Mouse (Mus musculus) E14TG2a.4 (cell line): ENCODE results near the gene Plcxd3.

ENCODE experiments used
- H3K27me3 ChIP-seq: 2 replicates; pipeline ENCODE4 v1.6.1; 2014; ENCODE audit warnings: low read length, control low read depth; ENCODE audit not compliant: insufficient read depth
- H3K36me3 ChIP-seq: 2 replicates; pipeline ENCODE4 v1.6.1; 2014; ENCODE audit warnings: low read length, control low read depth; ENCODE audit not compliant: insufficient read depth
- H3K4me1 ChIP-seq: replicated peaks from 2 replicates; pipeline ENCODE4 v1.6.1; 2014; ENCODE audit warnings: low read depth, low read length, control low read depth
- H3K4me3 ChIP-seq: replicated peaks from 2 replicates; pipeline ENCODE4 v1.5.1; 2014; ENCODE audit warnings: mild to moderate bottlenecking, low read length
- H3K9me3 ChIP-seq: 2 replicates; pipeline ENCODE4 v1.6.1; 2014; ENCODE audit warnings: low read length, control low read depth
- CTCF ChIP-seq: conservative IDR thresholded peaks from 2 replicates; pipeline ENCODE4 v1.5.1; 2014; ENCODE audit warnings: low read length
- NANOG ChIP-seq: IDR thresholded peaks from 2 replicates; pipeline ENCODE4 v1.6.1; 2014; ENCODE audit warnings: borderline replicate concordance, low read length, mixed read lengths
- POU5F1 ChIP-seq: IDR thresholded peaks from 2 replicates; pipeline ENCODE4 v1.6.1; 2014; ENCODE audit warnings: low read length, borderline replicate concordance

Plcxd3 gene

DNA sequence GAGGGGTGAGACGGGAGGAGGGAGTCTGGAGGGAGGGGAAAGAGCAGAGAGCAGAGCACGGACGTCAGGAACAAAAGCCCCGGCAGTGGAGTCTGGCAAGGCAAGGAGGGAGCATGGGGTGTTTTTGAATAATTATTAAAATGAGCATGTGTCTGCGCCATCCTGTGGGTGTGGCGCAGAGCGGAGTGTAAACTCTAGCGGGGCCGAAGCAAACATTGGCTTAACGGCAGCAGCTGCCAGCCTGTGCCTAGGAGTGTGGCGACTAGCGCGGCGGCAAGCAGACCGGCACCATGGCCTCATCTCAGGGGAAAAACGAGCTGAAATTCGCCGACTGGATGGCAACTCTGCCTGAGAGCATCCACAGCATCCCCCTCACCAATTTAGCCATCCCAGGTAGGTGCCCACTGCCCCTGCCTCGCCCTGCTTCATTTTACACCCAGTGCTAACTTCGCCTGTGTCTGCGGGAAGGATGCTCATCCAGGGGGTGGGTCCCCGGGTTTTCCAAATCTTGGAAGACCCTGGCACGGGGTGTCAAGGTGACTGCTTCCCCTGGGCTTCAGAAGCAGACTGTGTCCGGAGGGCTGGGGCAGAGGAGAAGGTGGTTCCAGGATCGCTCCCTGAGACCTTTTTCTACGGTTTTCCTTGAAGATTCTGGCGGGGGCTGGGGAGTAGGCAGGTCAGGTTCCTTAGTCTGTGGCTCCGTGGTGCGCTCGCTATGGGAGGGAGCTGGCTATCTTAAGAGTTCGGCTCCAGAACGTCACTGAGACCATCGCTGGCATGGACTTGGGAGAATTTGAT is at the start of gene Plcxd3:
Plcxd3 (plus strand) TSS at position 69 of the 798 bp plus-strand sequence.
- Histone ChIP-seq H3K36me3 (no peaks in the 10 kb centered on the region), H3K4me3 (peak within 1 kb of the TSS; percentile 77), H3K9me3 (no peaks in the 10 kb centered on the region), H3K4me1 (peaks cover 19% of the 10 kb centered on the region), H3K27me3 (peaks cover 37% of the 10 kb centered on the region)
- TF ChIP-seq CTCF (no peak), POU5F1 (no peak), NANOG (no peak)

DNA sequence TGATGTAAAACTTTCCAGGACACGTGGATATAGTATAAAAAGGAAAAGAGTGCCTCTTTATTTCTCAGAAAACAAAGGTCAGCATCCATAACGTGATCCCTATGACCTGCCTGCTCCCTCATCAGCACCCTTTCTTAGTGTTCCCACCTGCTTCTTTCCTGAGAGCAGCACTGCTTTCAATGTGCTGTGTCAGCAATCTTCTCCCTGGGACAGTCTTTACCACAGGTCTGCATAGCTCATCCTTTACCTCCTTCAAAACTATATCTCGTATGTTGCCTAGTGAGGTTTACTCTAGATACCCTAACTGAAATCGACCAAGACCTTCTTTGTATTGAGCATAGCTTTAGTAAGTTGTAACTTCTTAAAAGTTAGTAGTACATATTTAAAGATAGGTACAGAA is 43.4 kb upstream of the Plcxd3 start:
- H3K9me3 ChIP-seq, result peaks cover 12% of the 10 kb centered on the region
- H3K4me1 ChIP-seq, result no peaks in the 10 kb centered on the region
- H3K36me3 ChIP-seq, result no peaks in the 10 kb centered on the region
- TF ChIP-seq CTCF (no peak), NANOG (no peak), POU5F1 (no peak)
- H3K27me3 ChIP-seq, result no peaks in the 10 kb centered on the region
- H3K4me3 ChIP-seq, result no peak overlapping the region

DNA sequence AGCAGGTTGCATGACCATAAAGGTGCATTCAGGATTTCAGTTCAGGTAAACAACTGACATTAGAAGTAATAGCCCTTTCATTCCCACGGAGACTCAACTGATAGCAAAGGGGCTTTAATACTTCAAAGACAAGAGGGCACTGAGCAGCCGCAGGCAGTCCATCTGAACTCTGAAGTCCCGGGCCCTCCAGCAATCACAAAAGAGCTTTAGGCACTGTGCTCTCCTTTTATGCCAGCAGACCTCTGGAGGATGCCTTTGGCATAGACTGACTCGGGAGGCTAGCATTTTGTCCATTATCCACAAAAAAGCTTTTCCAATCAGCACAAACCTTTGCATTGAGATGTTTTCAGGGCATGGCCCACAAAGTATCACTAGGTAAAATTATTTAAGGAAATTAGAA is 33.7 kb upstream of the Plcxd3 start:
- no peaks in the 10 kb centered on the region for H3K4me1 ChIP-seq
- no peak overlapping the region for H3K4me3 ChIP-seq
- no peaks in the 10 kb centered on the region; the same call in 1 of the 2 replicates for H3K9me3 ChIP-seq
- TF ChIP-seq NANOG (no peak), CTCF (no peak), POU5F1 (no peak)
- H3K36me3 ChIP-seq, result no peaks in the 10 kb centered on the region
- H3K27me3 ChIP-seq, result no peaks in the 10 kb centered on the region

DNA sequence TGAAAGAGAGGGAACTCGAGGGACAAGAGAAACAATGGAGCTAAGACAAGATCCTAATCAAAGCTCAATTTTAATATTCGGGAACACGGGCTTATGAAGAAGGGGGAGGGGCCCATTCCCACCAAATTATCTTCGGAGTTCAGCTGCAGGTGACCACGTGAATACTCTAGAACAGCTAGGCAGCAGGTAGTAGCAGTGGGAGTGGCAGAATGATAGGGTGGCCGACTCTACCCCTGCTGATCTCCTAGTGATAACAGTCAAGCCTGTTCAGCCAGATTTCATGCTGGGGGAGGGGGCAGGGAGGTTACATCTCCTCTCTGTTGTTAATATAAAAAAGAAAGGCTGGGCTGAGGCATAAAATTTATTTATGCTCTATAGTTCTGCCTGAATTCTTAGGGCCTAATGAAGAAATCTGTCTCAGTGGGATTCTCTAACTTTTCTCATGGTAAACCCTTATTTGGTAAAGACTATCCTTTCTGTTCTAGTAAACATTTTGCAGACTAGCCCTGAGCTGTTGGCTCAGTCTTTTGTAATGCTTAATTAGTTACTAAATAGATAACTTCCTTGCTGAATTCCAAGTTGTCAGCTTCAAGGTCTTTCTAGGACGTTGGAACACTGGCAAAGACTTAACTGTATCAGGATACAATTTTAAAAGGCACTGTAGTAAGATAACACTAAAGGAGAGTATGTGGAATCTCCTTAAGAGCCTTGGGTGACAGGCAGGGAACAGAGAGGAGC is 26.3 kb upstream of the Plcxd3 start:
- Histone ChIP-seq H3K27me3 (no peaks in the 10 kb centered on the region), H3K4me1 (peaks cover 8% of the 10 kb centered on the region; the same call in 1 of the 2 replicates), H3K9me3 (peaks cover 8% of the 10 kb centered on the region), H3K4me3 (no peak overlapping the region), H3K36me3 (no peaks in the 10 kb centered on the region)
- TF ChIP-seq POU5F1 (no peak), NANOG (peak; percentile 52; the same call in 1 of the 2 replicates)

DNA sequence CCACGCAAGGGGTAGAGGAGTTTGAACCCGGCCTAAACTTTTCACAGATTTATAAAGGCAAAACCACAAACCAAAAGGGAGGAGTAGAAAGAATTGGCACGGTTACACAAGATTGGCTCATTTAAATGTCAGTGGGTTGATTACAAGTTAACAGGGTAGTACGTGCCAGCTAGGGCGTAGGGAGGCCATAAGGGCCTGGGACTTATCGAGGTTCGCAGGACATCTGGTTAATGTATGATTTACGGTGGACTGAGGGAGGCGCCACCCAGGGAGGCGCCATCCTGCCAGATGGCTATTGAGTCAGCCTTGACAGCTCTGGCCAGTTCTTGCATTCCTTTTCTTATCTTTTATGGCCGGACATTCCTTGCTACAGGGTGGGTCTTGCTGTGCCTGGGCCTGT is 18.9 kb upstream of the Plcxd3 start:
- no peaks in the 10 kb centered on the region for H3K27me3 ChIP-seq
- peaks cover 35% of the 10 kb centered on the region for H3K9me3 ChIP-seq
- no peak for TF ChIP-seq CTCF
- TF ChIP-seq POU5F1, result no peak
- TF ChIP-seq NANOG, result no peak
- no peaks in the 10 kb centered on the region for H3K36me3 ChIP-seq
- H3K4me1 ChIP-seq, result 0 out of 2 replicates have a peak, but pooled peaks cover 5% of the 10 kb centered on the region
- no peak overlapping the region for H3K4me3 ChIP-seq

DNA sequence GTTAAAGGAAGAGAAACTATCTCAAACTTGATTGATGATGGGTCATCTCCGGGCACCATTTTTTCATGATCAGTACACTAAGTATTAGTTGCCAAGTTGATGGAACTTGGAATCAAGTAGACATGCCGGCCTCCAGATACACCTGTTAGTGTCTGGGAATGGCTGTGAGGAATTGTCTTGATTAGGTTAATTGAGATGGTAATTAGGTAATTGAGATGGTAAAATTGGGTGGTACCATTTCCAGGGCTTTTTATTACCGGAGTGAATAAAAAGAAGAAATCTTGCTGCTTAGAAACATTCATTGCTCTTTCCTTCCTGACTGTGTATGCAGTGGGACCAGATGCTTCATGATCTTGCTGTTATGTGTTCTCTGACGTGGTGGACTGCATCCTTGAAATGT is 17.6 kb upstream of the Plcxd3 start:
- H3K9me3 ChIP-seq, result peaks cover 35% of the 10 kb centered on the region
- no peak overlapping the region for H3K4me3 ChIP-seq
- H3K4me1 ChIP-seq, result no peaks in the 10 kb centered on the region
- no peaks in the 10 kb centered on the region for H3K27me3 ChIP-seq
- H3K36me3 ChIP-seq, result no peaks in the 10 kb centered on the region
- TF ChIP-seq CTCF, result no peak
- TF ChIP-seq NANOG, result peak; percentile 30; the same call in 1 of the 2 replicates

DNA sequence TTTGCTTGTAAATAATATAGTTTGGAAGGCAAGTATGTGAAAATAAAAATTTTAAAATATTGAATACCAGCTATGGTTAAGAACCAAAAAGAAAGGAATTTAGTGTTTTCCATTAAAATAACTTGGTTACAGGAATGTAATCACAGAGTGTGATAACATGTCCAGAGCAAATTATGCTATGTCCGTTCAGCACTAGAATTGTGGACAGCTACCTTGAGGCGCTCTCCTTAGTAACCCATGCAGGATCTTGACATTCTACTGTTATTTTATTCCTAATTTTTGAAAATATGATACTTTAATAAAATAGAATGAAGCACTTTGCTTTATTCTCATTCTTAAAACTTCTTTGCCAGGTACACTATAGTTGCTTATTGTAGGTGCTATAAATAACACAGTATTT is 7.5 kb upstream of the Plcxd3 start:
- Histone ChIP-seq H3K4me1 (no peaks in the 10 kb centered on the region), H3K27me3 (no peaks in the 10 kb centered on the region), H3K9me3 (no peaks in the 10 kb centered on the region), H3K4me3 (no peak overlapping the region), H3K36me3 (no peaks in the 10 kb centered on the region)
- TF ChIP-seq POU5F1 (no peak), CTCF (no peak), NANOG (no peak)

DNA sequence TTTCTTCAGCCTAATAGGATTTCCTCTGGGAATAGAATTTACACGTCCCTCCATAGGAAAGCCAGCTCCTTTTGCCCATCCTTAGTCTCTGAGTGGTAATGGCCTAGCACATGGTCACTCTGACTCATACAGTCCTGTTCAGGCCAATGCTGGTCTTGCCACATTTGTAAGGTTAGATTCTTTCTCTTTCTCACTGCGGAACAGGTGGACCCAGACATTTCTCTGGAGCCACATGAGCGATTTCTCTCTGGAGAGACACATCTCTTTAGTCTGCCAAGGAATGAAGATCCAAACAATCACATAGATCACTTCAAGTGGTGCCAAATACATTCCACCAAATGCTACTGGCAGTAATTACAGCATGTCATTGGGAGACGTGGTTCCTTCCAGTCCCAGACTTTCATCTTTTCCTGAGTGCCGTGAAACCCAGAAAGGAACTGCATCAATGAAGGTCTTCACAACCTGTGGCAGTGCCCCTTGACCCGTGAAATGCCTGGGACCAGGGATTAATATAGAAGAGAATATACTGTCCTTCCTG is 769 bp upstream of the Plcxd3 start:
- Histone ChIP-seq H3K9me3 (no peaks in the 10 kb centered on the region), H3K36me3 (no peaks in the 10 kb centered on the region), H3K4me1 (peaks cover 19% of the 10 kb centered on the region), H3K27me3 (peaks cover 37% of the 10 kb centered on the region), H3K4me3 (no peak overlapping the region)
- no peak for TF ChIP-seq NANOG
- TF ChIP-seq POU5F1, result no peak
- TF ChIP-seq CTCF, result no peak
